Mouse (Mus musculus) T-helper 1 cell (primary cell): Measurements from ENCODE around the gene Herc4.
"Not testable (repeated sequence)": the region's sequence is repeated elsewhere in the genome, so short reads cannot be mapped to it uniquely, and the experiment has no call there.

ENCODE experiments used
- in situ Hi-C: fragments of 300-600 bp; cut with MboI, MseI; formaldehyde crosslinking; loops from one replicate; pipeline ENCODE4 v1.15.1; 2025; ENCODE audit warnings: high pct_unique_total_duplicates

The Herc4 gene

GRCm38 (mm10) chr10:63350666-63351065 is 107.1 kb downstream of the Herc4 start:
- in situ Hi-C loops, result no loop called here

- in situ Hi-C loops, result not testable (repeated sequence)
These were observed 107.5 kb downstream of the Herc4 start for GRCm38 (mm10) chr10:63351099-63351498.

GRCm38 (mm10) chr10:63352111-63352510 is 108.5 kb downstream of the Herc4 start:
- in situ Hi-C loops, result no loop called here

- in situ Hi-C loops, result no loop called here
These were observed 116.9 kb downstream of the Herc4 start for GRCm38 (mm10) chr10:63360502-63360901.

GRCm38 (mm10) chr10:63365918-63366455 is 122.4 kb downstream of the Herc4 start:
- in situ Hi-C loops, result no loop called here

- in situ Hi-C loops, result no loop called here
These were observed 123.8 kb downstream of the Herc4 start for GRCm38 (mm10) chr10:63367386-63367785.
